Mouse (Mus musculus): ENCODE data around the gene Slco1a5.

DNA sequence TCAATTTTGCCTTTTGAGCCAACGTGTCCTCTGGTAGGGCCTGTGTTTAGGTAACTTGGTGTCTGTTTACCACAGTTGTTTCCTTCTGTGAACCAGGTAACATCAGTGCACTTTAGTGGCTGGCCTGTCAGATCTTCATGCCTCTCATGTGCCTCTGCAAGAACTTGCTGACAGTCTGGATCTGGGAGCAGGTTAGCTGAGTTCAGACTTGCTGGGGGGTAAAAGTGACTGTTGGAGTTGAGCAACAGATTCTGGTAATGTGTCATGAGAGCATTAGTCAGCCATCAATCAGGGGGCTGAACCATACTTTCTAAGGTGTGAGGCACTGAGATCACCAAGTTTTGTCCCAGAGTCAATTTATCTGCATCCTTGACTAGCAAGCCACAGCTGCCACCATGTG, 130.8 kb downstream of the Slco1a5 start:
- TF ChIP-seq MAZ (IDR thresholded peaks at IDR 0.05; ENCODE audit: low read depth, low read length), result no peak
- TF ChIP-seq TCF12 (IDR thresholded peaks at IDR 0.05; ENCODE audit: low read depth, low read length), result no peak
- no peak for TF ChIP-seq CTCF (conservative IDR thresholded peaks at IDR 0.05 in 1 of 2, IDR thresholded peaks at IDR 0.05 in 1 of 2; ENCODE audit: low read depth in 2 of 2, low read length in 2 of 2)
- TF ChIP-seq MXI1 (IDR thresholded peaks at IDR 0.05; ENCODE audit: low read depth, low read length), result no peak
- no peak for TF ChIP-seq POLR2A (IDR thresholded peaks at IDR 0.05; ENCODE audit: low read depth, low read length)

All from CH12.LX (cell line).